Mouse (Mus musculus) skeletal muscle tissue, adult 2 months (tissue): ENCODE measurements at regions not wholly inside any gene's neighbourhood (a gene's known extent, or its start where the extent isn't known, plus 50 kb on each side); places are given as distances from the start of the nearest gene placed in this dataset.
A peak's percentile ranks its signal among the peaks of the same experiment; 100 is the strongest.

Experiments
- DNase-seq: peaks from one replicate; pipeline ENCODE4 v3.0.0-alpha.2; 2012; ENCODE audit warnings: low read depth, low spot score

GRCm38 (mm10) chr11:19145263-19145662 lies 126.5 kb upstream of the Meis1 start:
- DNase-seq: no peak

GRCm38 (mm10) chr11:19145991-19146390 lies 127.2 kb upstream of the Meis1 start:
- DNase-seq: no peak

GRCm38 (mm10) chr11:19151026-19151425 lies 132.2 kb upstream of the Meis1 start:
- DNase-seq: no peak

GRCm38 (mm10) chr11:19153714-19154113 lies 134.9 kb upstream of the Meis1 start:
- no peak for DNase-seq

GRCm38 (mm10) chr11:19154813-19155616 lies 136.2 kb upstream of the Meis1 start:
- no peak for DNase-seq

- DNase-seq: no peak
Observed at GRCm38 (mm10) chr11:19155617-19155983, 136.8 kb upstream of the Meis1 start.

GRCm38 (mm10) chr11:19160227-19160626 lies 141.4 kb upstream of the Meis1 start:
- no peak for DNase-seq

- no peak for DNase-seq
Observed at GRCm38 (mm10) chr11:19160669-19161068, 141.9 kb upstream of the Meis1 start.

- no peak for DNase-seq
Observed at GRCm38 (mm10) chr11:19170938-19171337, 152.2 kb upstream of the Meis1 start.

GRCm38 (mm10) chr11:19174305-19175017 lies 155.7 kb upstream of the Meis1 start:
- DNase-seq: no peak

GRCm38 (mm10) chr11:19179290-19179689 lies 160.5 kb upstream of the Meis1 start:
- no peak for DNase-seq

- no peak for DNase-seq
Observed at GRCm38 (mm10) chr11:19189778-19190177, 171.0 kb upstream of the Meis1 start.

GRCm38 (mm10) chr11:19194464-19194863 lies 175.7 kb upstream of the Meis1 start:
- no peak for DNase-seq

GRCm38 (mm10) chr11:19197790-19198189 lies 179.0 kb upstream of the Meis1 start:
- DNase-seq: no peak

- DNase-seq: no peak
Observed at GRCm38 (mm10) chr11:19202602-19203517, 184.1 kb upstream of the Meis1 start.

- no peak for DNase-seq
Observed at GRCm38 (mm10) chr11:19203518-19203900, 184.7 kb upstream of the Meis1 start.

GRCm38 (mm10) chr11:19203968-19204367 lies 185.2 kb upstream of the Meis1 start:
- peak; percentile 88 for DNase-seq

GRCm38 (mm10) chr11:19204521-19204920 lies 185.7 kb upstream of the Meis1 start:
- peak; percentile 60 for DNase-seq

- DNase-seq: no peak
Observed at GRCm38 (mm10) chr11:19205174-19205573, 186.4 kb upstream of the Meis1 start.

GRCm38 (mm10) chr11:19219476-19219875 lies 200.7 kb upstream of the Meis1 start:
- DNase-seq: no peak

- DNase-seq: no peak
Observed at GRCm38 (mm10) chr11:19221442-19221841, 202.7 kb upstream of the Meis1 start.

- DNase-seq: no peak
Observed at GRCm38 (mm10) chr11:19226756-19227155, 208.0 kb upstream of the Meis1 start.
